Mouse (Mus musculus) heart, adult 2 months (tissue): Measurements from ENCODE around the gene Fbxo28.

Experiments
- CTCF ChIP-seq: fragments of 200-600 bp; IDR thresholded peaks from 2 replicates; pipeline ENCODE4 v1.8.1; 2022; ENCODE audit warnings: antibody characterized with exemption, mild to moderate bottlenecking, moderate library complexity
- EP300 ChIP-seq: fragments of 200-500 bp; IDR thresholded peaks from 2 replicates; pipeline ENCODE4 v1.6.1; 2011; ENCODE audit warnings: low read depth, low read length, control low read depth; ENCODE audit not compliant: insufficient read depth
- POLR2A ChIP-seq: fragments of 200-500 bp; IDR thresholded peaks from 2 replicates; pipeline ENCODE4 v1.6.1; 2011; ENCODE audit warnings: mild to moderate bottlenecking, low read depth, low read length, control low read depth; ENCODE audit not compliant: insufficient read depth

DNA sequence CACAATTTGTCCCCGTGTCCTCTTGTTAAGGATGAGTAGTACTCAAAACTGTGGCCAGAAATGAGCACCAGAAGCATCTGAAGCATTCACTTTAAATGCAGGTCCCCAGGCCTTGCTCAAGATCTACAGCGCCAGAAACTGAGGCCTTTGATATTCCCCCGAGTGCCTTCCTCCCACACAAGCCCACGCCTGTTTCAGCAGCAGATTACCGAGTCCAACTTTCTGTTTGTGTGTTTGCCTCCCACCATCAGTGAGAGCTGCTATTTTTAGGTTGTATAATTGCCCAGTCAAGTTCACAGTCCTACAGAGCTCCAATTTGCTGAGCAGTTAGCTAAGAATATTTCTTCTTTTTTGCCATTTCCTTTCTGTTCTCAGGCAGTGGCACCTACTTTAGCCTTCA is 5.1 kb upstream of the Fbxo28 start:
- TF ChIP-seq POLR2A (no peak), CTCF (no peak), EP300 (no peak)
